Mouse (Mus musculus) MEL (cell line): Measurements from ENCODE around the gene Naa15.
A peak's percentile ranks its signal among the peaks of the same experiment; 100 is the strongest.

ENCODE experiments used
- GATA1 ChIP-seq: IDR thresholded peaks from 2 replicates; pipeline ENCODE4 v1.6.1; 2011; ENCODE audit warnings: low read depth, low read length, improper control_type of control experiment
- MYC ChIP-seq: IDR thresholded peaks from 2 replicates; pipeline ENCODE4 v1.6.1; 2011; ENCODE audit warnings: low read depth, mild to moderate bottlenecking, low read length, improper control_type of control experiment, moderate library complexity
- NRF1 ChIP-seq: IDR thresholded peaks from 2 replicates; pipeline ENCODE4 v1.6.1; 2014; ENCODE audit warnings: low read depth, mild to moderate bottlenecking, inconsistent platforms, low read length, improper control_type of control experiment, moderate library complexity; ENCODE audit not compliant: poor library complexity, insufficient read depth, severe bottlenecking
- RCOR1 ChIP-seq: IDR thresholded peaks from 2 replicates; pipeline ENCODE4 v1.6.1; 2012; ENCODE audit warnings: low read depth, mild to moderate bottlenecking, inconsistent platforms, low read length, improper control_type of control experiment
- SMC3 ChIP-seq: IDR thresholded peaks from 2 replicates; pipeline ENCODE4 v1.6.1; 2011; ENCODE audit warnings: low read depth, low read length, improper control_type of control experiment
- USF2 ChIP-seq, 2 experiments: IDR thresholded peaks; 2 replicates each; pipeline ENCODE4 v1.6.1; 2011 to 2012; ENCODE audit warnings: improper control_type of control experiment in 2 of 2, low read length in 2 of 2, borderline replicate concordance in 1 of 2, inconsistent platforms in 1 of 2, low read depth in 1 of 2, mild to moderate bottlenecking in 1 of 2; ENCODE audit not compliant: insufficient read depth in 1 of 2
- ZNF384 ChIP-seq: IDR thresholded peaks from 2 replicates; pipeline ENCODE4 v1.6.1; 2012; ENCODE audit warnings: low read depth, mild to moderate bottlenecking, inconsistent platforms, low read length, improper control_type of control experiment

GRCm38 (mm10) chr3:51517878-51518762 lies 103.2 kb downstream of the Naa15 start:
- TF ChIP-seq SMC3 (no peak), USF2 (IDR thresholded peaks at IDR 0.05; ENCODE audit: borderline replicate concordance in 1 of 2, insufficient read depth in 1 of 2, low read depth in 1 of 2, low read length in 2 of 2) (no peak), NRF1 (no peak), GATA1 (no peak), MYC (no peak), RCOR1 (peak; percentile 38; the same call in 1 of the 2 replicates), ZNF384 (no peak; the same call in 1 of the 2 replicates)
